Mouse (Mus musculus): ENCODE measurements at regions not wholly inside any gene's neighbourhood (a gene's known extent, or its start where the extent isn't known, plus 50 kb on each side); places are given as distances from the start of the nearest gene placed in this dataset.
A peak's percentile ranks its signal among the peaks of the same experiment; 100 is the strongest.
"Not testable (repeated sequence)": the region's sequence is repeated elsewhere in the genome, so short reads cannot be mapped to it uniquely, and the experiment has no call there.

DNA sequence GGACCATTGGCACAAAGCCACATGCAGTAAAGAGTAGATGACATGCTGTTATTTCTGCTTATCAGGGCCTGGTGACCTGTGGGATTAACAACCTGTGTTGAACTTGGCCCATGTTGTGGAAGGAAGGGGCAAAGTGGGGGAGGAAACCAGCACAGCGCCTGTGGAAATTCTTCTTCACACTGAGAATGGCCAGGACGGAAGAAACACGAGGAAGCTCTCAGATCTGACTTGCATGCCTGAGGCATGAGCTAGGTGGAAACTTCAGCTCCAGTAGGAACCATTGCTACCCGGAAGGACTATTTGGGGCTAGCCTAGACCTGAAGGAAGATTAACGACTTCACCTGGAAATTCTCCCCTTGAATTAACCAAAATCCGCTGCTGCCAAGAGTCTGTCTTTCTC lies 88.5 kb upstream of the Akt3 start:
- H3K4me2 ChIP-seq (replicated peaks): no peak overlapping the region
- H3K36me3 ChIP-seq: no peaks in the 10 kb centered on the region
- WGBS: 85% methylated on average over 6 of the region's 6 CpGs
- H3K4me1 ChIP-seq: peaks cover 7% of the 10 kb centered on the region; the same call in 1 of the 2 replicates
- no peaks in the 10 kb centered on the region for H3K27me3 ChIP-seq (replicated peaks)
- H3K4me3 ChIP-seq: no peak overlapping the region
- no peak for ATAC-seq (ENCODE audit: low FRiP score, low read depth)
- no peak overlapping the region for H3K9ac ChIP-seq
- no peaks in the 10 kb centered on the region for H3K9me3 ChIP-seq
- H3K27ac ChIP-seq: no peak overlapping the region

DNA sequence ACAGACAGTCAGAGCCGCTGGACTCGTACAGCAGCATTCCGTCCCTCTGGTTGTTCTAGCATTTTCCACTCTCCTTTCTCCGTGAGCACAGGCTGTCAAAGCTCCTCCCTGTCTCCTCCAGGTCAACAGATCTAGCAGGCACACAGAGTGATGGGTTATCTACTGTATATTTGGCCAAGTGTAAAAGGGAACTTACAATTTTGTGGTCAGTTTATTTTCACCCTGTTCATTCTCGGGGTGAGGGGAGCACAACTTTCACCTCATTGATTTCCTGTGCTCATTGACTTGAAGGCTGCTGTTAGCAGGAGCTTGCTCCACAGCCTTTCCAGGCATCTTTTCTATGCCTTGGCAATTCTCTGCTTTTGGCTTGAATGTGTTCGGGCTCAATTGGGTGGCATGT lies 87.5 kb upstream of the Akt3 start:
- Histone ChIP-seq H3K4me1 (peaks cover 7% of the 10 kb centered on the region; the same call in 1 of the 2 replicates), H3K9me3 (no peaks in the 10 kb centered on the region), H3K9ac (no peak overlapping the region), H3K27me3 (replicated peaks) (no peaks in the 10 kb centered on the region), H3K27ac (no peak overlapping the region), H3K36me3 (no peaks in the 10 kb centered on the region), H3K4me2 (replicated peaks) (no peak overlapping the region), H3K4me3 (no peak overlapping the region)
- WGBS: 87% methylated on average over 6 of the region's 6 CpGs
- ATAC-seq (ENCODE audit: low FRiP score, low read depth): no peak

DNA sequence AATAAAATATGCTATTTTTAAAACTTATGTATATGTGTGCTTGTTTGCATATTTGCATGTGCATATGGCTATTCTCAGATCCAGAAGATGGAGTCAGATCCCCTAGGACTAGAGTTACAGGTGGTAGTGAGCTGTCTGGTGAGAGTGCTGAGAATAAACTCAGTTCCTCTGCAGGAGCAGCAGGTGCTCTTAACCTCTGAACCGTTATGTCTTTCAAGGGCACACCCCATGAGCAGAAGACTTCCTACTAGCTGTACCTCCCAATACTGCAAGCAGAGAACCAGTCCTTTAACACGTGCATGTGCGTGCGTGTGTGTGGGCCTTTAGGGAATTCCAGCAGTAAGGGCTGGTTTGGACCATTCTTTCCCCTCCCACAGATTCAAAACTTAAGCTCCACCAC lies 85.9 kb upstream of the Akt3 start:
- ATAC-seq (ENCODE audit: low FRiP score, low read depth): no peak
- Histone ChIP-seq H3K4me1 (peaks cover 9% of the 10 kb centered on the region; the same call in 1 of the 2 replicates), H3K4me3 (no peak overlapping the region), H3K27me3 (replicated peaks) (no peaks in the 10 kb centered on the region), H3K9me3 (no peaks in the 10 kb centered on the region), H3K27ac (no peak overlapping the region), H3K9ac (no peak overlapping the region), H3K4me2 (replicated peaks) (no peak overlapping the region), H3K36me3 (no peaks in the 10 kb centered on the region)
- 87% methylated on average over 4 of the region's 4 CpGs for WGBS

DNA sequence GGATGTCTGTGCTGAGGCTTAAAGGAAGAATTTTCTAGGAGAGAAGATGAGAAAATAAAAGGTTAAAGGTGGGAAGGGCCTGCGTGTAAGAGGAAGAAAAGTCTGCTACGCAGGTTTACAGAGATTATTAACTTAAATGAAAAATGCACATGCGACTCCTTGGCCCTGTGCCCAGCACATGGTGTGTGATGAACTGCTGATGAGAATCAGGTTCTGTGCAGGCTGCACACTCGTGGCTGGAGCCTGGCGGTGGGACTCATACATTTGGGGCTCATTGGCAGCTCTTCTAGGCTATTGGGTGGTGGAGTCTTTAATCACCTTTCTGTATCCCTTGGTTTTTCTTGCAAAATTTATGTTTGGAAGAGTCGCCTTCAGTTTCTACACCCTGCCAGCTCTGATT lies 85.1 kb upstream of the Akt3 start:
- Histone ChIP-seq H3K27ac (no peak overlapping the region), H3K4me1 (peaks cover 11% of the 10 kb centered on the region; the same call in 1 of the 2 replicates), H3K4me3 (no peak overlapping the region), H3K4me2 (replicated peaks) (no peak overlapping the region), H3K27me3 (replicated peaks) (no peaks in the 10 kb centered on the region), H3K36me3 (no peaks in the 10 kb centered on the region), H3K9me3 (no peaks in the 10 kb centered on the region), H3K9ac (no peak overlapping the region)
- 57% methylated on average over 6 of the region's 6 CpGs for WGBS
- ATAC-seq (ENCODE audit: low FRiP score, low read depth): no peak

DNA sequence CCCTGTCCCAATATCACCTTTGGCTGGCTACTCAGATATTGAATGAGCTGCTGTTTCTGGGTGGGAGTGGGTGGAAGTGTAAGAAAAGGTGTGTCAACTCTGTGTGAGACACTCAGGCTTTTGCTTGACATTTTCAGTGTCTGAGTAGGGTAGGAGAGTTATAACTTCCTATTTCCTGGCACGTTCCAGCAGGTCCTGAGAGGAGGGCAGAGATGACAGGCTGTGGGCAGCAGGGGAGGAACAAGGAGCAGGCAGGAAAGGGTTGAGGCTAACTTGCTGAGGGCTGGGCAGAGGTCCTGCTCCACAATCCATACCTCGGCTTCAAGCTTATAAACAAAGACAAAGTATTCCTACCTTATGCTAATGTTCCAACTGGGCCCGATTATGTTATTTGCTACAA lies 82.2 kb upstream of the Akt3 start:
- no peaks in the 10 kb centered on the region for H3K9me3 ChIP-seq
- H3K4me3 ChIP-seq: no peak overlapping the region
- no peaks in the 10 kb centered on the region for H3K27me3 ChIP-seq (replicated peaks)
- H3K36me3 ChIP-seq: no peaks in the 10 kb centered on the region
- no peak for ATAC-seq (ENCODE audit: low FRiP score, low read depth)
- WGBS: 78% methylated on average over 3 of the region's 3 CpGs
- H3K27ac ChIP-seq: no peak overlapping the region
- H3K4me1 ChIP-seq: peaks cover 4% of the 10 kb centered on the region; the same call in 1 of the 2 replicates
- no peak overlapping the region for H3K9ac ChIP-seq
- no peak overlapping the region for H3K4me2 ChIP-seq (replicated peaks)

DNA sequence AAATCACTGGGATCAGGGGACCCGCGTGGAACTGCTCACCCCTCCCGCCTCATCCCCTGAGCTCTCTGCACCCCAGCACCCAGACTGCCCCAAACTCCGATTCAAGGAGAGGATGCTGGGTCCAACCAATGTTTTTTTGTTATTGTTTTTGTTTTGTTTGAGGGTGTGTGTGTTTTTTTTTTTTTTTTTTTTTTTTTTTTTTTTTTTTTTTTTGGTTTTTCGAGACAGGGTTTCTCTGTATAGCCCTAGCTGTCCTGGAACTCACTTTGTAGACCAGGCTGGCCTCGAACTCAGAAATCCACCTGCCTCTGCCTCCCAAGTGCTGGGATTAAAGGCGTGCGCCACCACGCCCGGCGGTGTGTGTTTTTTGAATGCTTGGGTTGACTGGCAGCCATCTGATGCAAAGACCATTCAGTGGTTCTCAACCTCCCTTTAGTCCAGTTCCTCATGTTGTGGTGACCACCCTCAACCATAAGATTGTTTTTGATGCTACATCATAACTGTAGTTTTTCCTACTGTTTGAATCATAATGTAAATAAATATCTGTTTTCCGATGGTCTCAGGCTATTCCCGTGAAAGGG lies 81.3 kb upstream of the Akt3 start:
- H3K36me3 ChIP-seq; ATAC-seq (ENCODE audit: low FRiP score, low read depth); H3K9me3 ChIP-seq; H3K4me1 ChIP-seq; H3K27me3 ChIP-seq (replicated peaks): not testable (repeated sequence)
- Histone ChIP-seq H3K4me2 (replicated peaks) (peak overlapping the region; percentile 69), H3K4me3 (peak overlapping the region; percentile 32), H3K27ac (peak overlapping the region; percentile 46; the same call in 1 of the 2 replicates), H3K9ac (peak overlapping the region; percentile 44)
- WGBS: 67% methylated on average over 12 of the region's 13 CpGs

DNA sequence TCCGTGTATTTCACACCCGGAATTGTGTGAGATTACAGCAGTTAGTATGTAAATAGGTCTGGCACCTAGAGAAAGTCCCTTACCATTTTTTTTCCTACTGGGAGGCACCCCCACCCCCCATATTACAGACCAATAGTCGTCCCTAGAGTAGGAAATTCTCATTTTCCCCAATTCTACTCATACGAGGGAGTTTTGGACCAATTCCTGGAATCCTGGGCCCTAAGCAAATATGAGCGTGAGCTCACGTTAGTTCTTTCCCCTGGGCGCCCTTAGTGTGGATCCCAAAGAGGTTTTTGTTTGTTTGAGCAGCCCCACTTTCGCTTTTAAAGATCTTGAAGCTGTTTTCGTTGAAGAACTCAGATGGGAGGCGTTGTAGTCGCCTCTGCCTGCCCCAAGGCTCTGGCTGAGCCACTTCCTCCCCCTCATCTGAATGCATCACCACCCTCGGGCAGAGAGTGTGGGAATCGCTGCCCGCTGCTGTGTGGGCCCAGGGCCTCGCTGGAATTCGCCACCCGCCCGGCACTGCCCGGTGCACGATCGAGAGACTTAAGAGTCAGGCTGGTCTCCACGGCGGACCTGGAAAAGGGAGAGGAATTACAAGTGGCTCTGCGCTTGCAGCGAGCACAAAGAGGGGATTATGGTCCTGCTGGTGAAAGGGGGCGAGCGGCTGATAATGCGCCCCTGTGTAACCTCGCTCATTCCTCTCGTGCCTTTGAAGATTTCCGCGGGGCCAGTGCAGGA lies 80.6 kb upstream of the Akt3 start:
- Histone ChIP-seq H3K4me2 (replicated peaks) (peak overlapping the region; percentile 69), H3K4me3 (peak overlapping the region; percentile 32), H3K4me1 (peaks cover 4% of the 10 kb centered on the region; the same call in 1 of the 2 replicates), H3K27ac (peak overlapping the region; percentile 46), H3K27me3 (replicated peaks) (no peaks in the 10 kb centered on the region), H3K9ac (peak overlapping the region; percentile 44), H3K9me3 (no peaks in the 10 kb centered on the region), H3K36me3 (no peaks in the 10 kb centered on the region)
- peak; percentile 95 for ATAC-seq (ENCODE audit: low FRiP score, low read depth)
- WGBS: 5% methylated on average over 32 of the region's 32 CpGs

DNA sequence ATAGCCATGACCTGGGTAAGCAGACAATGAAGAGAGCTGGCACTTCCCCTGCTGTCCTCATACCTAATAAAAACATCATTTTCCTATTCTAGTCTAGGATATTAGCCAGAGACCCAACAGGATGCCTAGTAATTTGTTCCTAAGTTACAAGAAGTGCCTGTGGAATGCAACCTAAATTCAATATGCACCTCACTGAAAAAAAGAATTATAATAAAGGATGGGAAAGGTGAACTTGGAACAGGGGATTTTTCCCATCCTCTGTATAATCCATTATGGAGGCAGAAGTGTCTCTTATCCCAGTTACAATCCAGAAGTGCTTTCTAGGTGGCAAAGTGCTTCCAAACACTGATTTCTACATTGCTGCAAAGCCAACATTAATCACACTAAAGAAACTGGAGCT lies 79.8 kb upstream of the Akt3 start:
- Histone ChIP-seq H3K9ac (no peak overlapping the region), H3K4me2 (replicated peaks) (no peak overlapping the region), H3K27ac (no peak overlapping the region), H3K9me3 (no peaks in the 10 kb centered on the region), H3K4me1 (peaks cover 4% of the 10 kb centered on the region; the same call in 1 of the 2 replicates), H3K36me3 (no peaks in the 10 kb centered on the region), H3K4me3 (no peak overlapping the region), H3K27me3 (replicated peaks) (no peaks in the 10 kb centered on the region)
- no peak for ATAC-seq (ENCODE audit: low FRiP score, low read depth)

DNA sequence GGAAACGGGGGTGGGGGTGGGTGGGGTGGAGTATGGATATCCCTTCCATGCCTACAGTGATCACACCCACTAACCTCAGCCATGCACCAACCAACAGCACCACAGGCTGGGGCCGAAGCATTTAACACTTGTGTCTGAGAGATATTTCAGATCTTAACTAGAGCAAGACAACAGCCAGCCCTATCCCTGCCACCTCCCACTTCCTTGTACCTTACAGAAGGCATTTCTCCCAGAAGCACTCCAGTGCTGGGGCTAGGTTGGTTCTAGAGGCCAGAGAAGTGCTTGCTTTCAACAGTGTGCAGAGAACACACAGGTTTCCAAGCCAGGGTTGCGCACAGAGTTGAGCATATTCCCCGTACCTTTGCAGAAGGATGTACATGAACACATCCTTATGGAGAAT lies 79.1 kb upstream of the Akt3 start:
- H3K4me1 ChIP-seq: peaks cover 4% of the 10 kb centered on the region; the same call in 1 of the 2 replicates
- ATAC-seq (ENCODE audit: low FRiP score, low read depth): no peak
- no peak overlapping the region for H3K9ac ChIP-seq
- no peaks in the 10 kb centered on the region for H3K27me3 ChIP-seq (replicated peaks)
- H3K27ac ChIP-seq: no peak overlapping the region
- H3K4me2 ChIP-seq (replicated peaks): no peak overlapping the region
- H3K36me3 ChIP-seq: no peaks in the 10 kb centered on the region
- H3K9me3 ChIP-seq: no peaks in the 10 kb centered on the region
- 87% methylated on average over 4 of the region's 4 CpGs for whole genome bisulfite sequencing
- no peak overlapping the region for H3K4me3 ChIP-seq

DNA sequence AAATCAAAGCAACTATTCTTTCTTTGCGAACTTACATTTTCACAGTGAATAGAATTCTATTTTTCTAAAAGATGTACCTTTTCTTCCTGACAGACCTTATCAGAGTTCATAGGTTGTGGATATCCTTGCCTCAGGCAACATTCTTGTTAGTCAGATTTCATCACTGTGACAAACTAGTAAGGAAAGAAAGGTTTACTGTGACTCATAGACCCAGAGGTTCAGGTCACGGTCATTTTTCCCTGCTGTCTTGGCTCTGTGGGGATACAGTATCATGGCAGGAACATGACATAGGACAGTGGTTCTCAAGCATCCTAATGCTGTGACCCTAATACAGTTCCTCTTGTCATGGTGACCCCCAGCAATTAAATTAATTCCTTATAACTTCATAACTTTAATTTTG lies 78.4 kb upstream of the Akt3 start:
- Histone ChIP-seq H3K36me3 (no peaks in the 10 kb centered on the region), H3K27me3 (replicated peaks) (no peaks in the 10 kb centered on the region), H3K9me3 (no peaks in the 10 kb centered on the region), H3K4me1 (peaks cover 4% of the 10 kb centered on the region; the same call in 1 of the 2 replicates), H3K9ac (no peak overlapping the region), H3K27ac (no peak overlapping the region), H3K4me3 (no peak overlapping the region), H3K4me2 (replicated peaks) (no peak overlapping the region)
- no peak for ATAC-seq (ENCODE audit: low FRiP score, low read depth)
- 91% methylated on average over 2 of the region's 2 CpGs for WGBS

DNA sequence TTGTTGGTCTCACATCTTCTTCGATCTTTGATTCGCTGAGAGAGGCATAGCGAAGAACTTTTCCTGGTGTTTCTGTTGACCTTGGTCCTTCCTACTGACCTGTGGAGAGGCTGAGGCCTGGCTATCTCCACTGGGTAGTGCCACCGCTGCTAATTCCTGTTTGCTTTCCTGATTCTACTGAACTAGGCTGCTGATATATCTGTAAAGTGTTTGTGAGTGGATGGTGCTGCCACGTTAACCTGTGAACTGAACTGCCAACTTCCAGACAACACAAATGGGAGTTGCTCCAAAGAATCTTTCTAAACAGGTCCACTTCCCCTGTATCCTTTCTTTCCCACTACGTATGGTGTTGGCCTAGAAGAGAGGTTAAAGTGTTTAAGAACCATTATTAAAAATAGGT lies 78.0 kb upstream of the Akt3 start:
- peaks cover 4% of the 10 kb centered on the region; the same call in 1 of the 2 replicates for H3K4me1 ChIP-seq
- no peak overlapping the region for H3K4me3 ChIP-seq
- no peak for ATAC-seq (ENCODE audit: low FRiP score, low read depth)
- no peak overlapping the region for H3K4me2 ChIP-seq (replicated peaks)
- no peak overlapping the region for H3K27ac ChIP-seq
- H3K36me3 ChIP-seq: no peaks in the 10 kb centered on the region
- H3K9me3 ChIP-seq: no peaks in the 10 kb centered on the region
- WGBS: 94% methylated on average over 6 of the region's 6 CpGs
- no peak overlapping the region for H3K9ac ChIP-seq
- H3K27me3 ChIP-seq (replicated peaks): no peaks in the 10 kb centered on the region

DNA sequence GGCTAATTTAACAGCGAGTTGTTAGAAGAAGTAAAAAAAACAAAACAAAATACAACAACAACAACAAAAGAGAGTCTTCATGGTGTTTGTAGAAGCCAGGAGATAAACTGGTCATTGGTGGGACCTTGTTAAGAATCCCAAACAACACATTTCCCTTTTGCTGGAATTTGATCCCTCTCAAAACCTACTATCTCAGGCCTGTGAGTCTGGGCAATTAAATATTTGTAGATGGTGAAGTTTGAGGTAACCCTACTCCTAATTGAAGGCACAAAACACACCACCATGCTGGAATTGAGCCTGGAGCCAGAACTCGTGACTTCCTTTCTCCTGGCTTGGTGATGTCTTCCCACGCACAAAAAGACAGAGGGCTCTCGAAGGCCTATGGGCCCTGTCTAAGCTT lies 65.4 kb upstream of the Akt3 start:
- Histone ChIP-seq H3K27ac (no peak overlapping the region), H3K27me3 (replicated peaks) (no peaks in the 10 kb centered on the region), H3K4me2 (replicated peaks) (peak overlapping the region; percentile 80), H3K9ac (no peak overlapping the region), H3K9me3 (no peaks in the 10 kb centered on the region), H3K36me3 (no peaks in the 10 kb centered on the region), H3K4me3 (peak overlapping the region; percentile 43; the same call in 1 of the 2 replicates), H3K4me1 (peaks cover 8% of the 10 kb centered on the region; the same call in 1 of the 2 replicates)
- ATAC-seq (ENCODE audit: low FRiP score, low read depth): no peak
- 47% methylated on average over 4 of the region's 4 CpGs for WGBS
